Mouse (Mus musculus): ENCODE data around the gene Gm5089.

GRCm38 (mm10) chr14:122398676-122399075, 52.2 kb downstream of the Gm5089 start:
- TF ChIP-seq POLR2A (IDR thresholded peaks at IDR 0.05; ENCODE audit: borderline replicate concordance, low read depth, low read length) (no peak), CTCF (IDR thresholded peaks at IDR 0.05; ENCODE audit: low read depth, low read length) (no peak)

Measured in bone marrow macrophage, adult 2 months (primary cell).